ENCODE assay signal across 26 mouse cellular contexts in genomic region chr16:9430509-9430908, GRCm38 (mm10).
"Had no signal": no experiment of that assay in that cellular context is flagged by ENCODE, and none has a peak within 500 bp of the region (broad histone marks: within the 10 kb centered on the region; RNA-seq: fewer than 3 reads in every experiment).

No protein-coding gene starts in this region.

- H3K4me2 ChIP-seq: embryonic facial prominence, embryonic 12.5 days; embryonic facial prominence, embryonic 13.5 days; embryonic facial prominence, embryonic 15.5 days; forebrain, embryonic 12.5 days; forebrain, embryonic 13.5 days; forebrain, embryonic 15.5 days; heart, embryonic 11.5 days had no signal

- H3K4me1 ChIP-seq: embryonic facial prominence, embryonic 10.5 days; embryonic facial prominence, embryonic 12.5 days; embryonic facial prominence, embryonic 13.5 days; embryonic facial prominence, embryonic 15.5 days; forebrain, embryonic 10.5 days; forebrain, embryonic 12.5 days; forebrain, embryonic 13.5 days; forebrain, embryonic 15.5 days; heart, embryonic 10.5 days had no signal

- ATAC-seq: forebrain, embryonic 13.5 days; forebrain, embryonic 14.5 days; forebrain, embryonic 15.5 days; forebrain, embryonic 16.5 days; forebrain, postnatal 0 days had no signal

- H3K27ac ChIP-seq: embryonic facial prominence, embryonic 10.5 days; embryonic facial prominence, embryonic 12.5 days; embryonic facial prominence, embryonic 13.5 days; embryonic facial prominence, embryonic 15.5 days; forebrain, embryonic 10.5 days; forebrain, embryonic 12.5 days; forebrain, embryonic 13.5 days; forebrain, embryonic 15.5 days; gastrocnemius, adult 2 months; heart, adult 2 months; heart, embryonic 10.5 days had no signal

- H3K4me3 ChIP-seq: embryonic facial prominence, embryonic 10.5 days; embryonic facial prominence, embryonic 12.5 days; embryonic facial prominence, embryonic 13.5 days; embryonic facial prominence, embryonic 15.5 days; erythroblast, embryonic 14.5 days; forebrain, embryonic 10.5 days; forebrain, embryonic 12.5 days; forebrain, embryonic 13.5 days; forebrain, embryonic 15.5 days; gastrocnemius, adult 2 months; heart, adult 2 months; heart, embryonic 10.5 days had no signal

- DNase-seq: cerebellum, postnatal 10 days; cerebellum, postnatal 14 days; cerebellum, postnatal 25 days; cerebellum, postnatal 36 days; embryo, embryonic 11 days; forebrain, postnatal 0 days; gastrocnemius, adult 2 months; gastrocnemius, postnatal 14 days; gastrocnemius, postnatal 25 days; gastrocnemius, postnatal 36 days; heart, adult 11 months; heart, adult 18-20 months; heart, adult 2 months had no signal

- H3K9me3 ChIP-seq: embryonic facial prominence, embryonic 12.5 days; embryonic facial prominence, embryonic 13.5 days; embryonic facial prominence, embryonic 15.5 days; forebrain, embryonic 13.5 days; forebrain, embryonic 15.5 days; heart, embryonic 10.5 days had no signal

- H3K9ac ChIP-seq: embryonic facial prominence, embryonic 12.5 days; embryonic facial prominence, embryonic 13.5 days; embryonic facial prominence, embryonic 15.5 days; forebrain, embryonic 12.5 days; forebrain, embryonic 13.5 days; forebrain, embryonic 15.5 days; forebrain, postnatal 0 days had no signal

- H3K36me3 ChIP-seq: embryonic facial prominence, embryonic 10.5 days; embryonic facial prominence, embryonic 12.5 days; embryonic facial prominence, embryonic 13.5 days; embryonic facial prominence, embryonic 15.5 days; forebrain, embryonic 10.5 days; forebrain, embryonic 12.5 days; forebrain, embryonic 15.5 days; heart, embryonic 10.5 days had no signal

- H3K27me3 ChIP-seq: embryonic facial prominence, embryonic 12.5 days; embryonic facial prominence, embryonic 13.5 days; embryonic facial prominence, embryonic 15.5 days; forebrain, embryonic 12.5 days; forebrain, embryonic 13.5 days; forebrain, embryonic 15.5 days had no signal
